Mouse (Mus musculus) megakaryocyte, embryonic 14.5 days (primary cell): ENCODE data around the gene Nrgn. TPM values are rescaled to one million over a fixed set of nuclear protein-coding genes. Genes with fewer than 3 reads are reported as not detected.

Experiments
- H3K27me3 ChIP-seq: replicated peaks from 2 replicates; pipeline ENCODE3; 2012; ENCODE audit warnings: inconsistent platforms
- H3K36me3 ChIP-seq: replicated peaks from 2 replicates; pipeline ENCODE3; 2012; ENCODE audit warnings: low read length, inconsistent platforms, mixed read lengths
- H3K4me1 ChIP-seq: 2 replicates; pipeline ENCODE4 v1.6.1; 2012; ENCODE audit warnings: inconsistent platforms
- H3K4me3 ChIP-seq: replicated peaks from 2 replicates; pipeline ENCODE3; 2012; ENCODE audit warnings: moderate library complexity, mild to moderate bottlenecking, inconsistent platforms
- H3K9me3 ChIP-seq: 2 replicates; pipeline ENCODE4 v1.6.1; 2012; ENCODE audit warnings: inconsistent platforms
- FLI1 ChIP-seq: IDR thresholded peaks from 2 replicates; pipeline ENCODE4 v1.6.1; 2012; ENCODE audit warnings: low read length, inconsistent platforms, mixed read lengths
- GATA1 ChIP-seq: IDR thresholded peaks from 3 replicates; pipeline ENCODE4 v1.6.1; 2012; ENCODE audit warnings: mixed read lengths, low read length, inconsistent platforms, borderline replicate concordance
- polyA plus RNA-seq: library from polyadenylated mRNA; stranded (reverse); fragments of >175 nt; gene quantifications from 2 replicates; pipeline ENCODE4 v1.2.3, GENCODE M21; 2012; ENCODE audit warnings: low replicate concordance; ENCODE audit not compliant: insufficient read depth

The Nrgn gene
- polyA plus RNA-seq, 1 experiment: 8,339 TPM

DNA sequence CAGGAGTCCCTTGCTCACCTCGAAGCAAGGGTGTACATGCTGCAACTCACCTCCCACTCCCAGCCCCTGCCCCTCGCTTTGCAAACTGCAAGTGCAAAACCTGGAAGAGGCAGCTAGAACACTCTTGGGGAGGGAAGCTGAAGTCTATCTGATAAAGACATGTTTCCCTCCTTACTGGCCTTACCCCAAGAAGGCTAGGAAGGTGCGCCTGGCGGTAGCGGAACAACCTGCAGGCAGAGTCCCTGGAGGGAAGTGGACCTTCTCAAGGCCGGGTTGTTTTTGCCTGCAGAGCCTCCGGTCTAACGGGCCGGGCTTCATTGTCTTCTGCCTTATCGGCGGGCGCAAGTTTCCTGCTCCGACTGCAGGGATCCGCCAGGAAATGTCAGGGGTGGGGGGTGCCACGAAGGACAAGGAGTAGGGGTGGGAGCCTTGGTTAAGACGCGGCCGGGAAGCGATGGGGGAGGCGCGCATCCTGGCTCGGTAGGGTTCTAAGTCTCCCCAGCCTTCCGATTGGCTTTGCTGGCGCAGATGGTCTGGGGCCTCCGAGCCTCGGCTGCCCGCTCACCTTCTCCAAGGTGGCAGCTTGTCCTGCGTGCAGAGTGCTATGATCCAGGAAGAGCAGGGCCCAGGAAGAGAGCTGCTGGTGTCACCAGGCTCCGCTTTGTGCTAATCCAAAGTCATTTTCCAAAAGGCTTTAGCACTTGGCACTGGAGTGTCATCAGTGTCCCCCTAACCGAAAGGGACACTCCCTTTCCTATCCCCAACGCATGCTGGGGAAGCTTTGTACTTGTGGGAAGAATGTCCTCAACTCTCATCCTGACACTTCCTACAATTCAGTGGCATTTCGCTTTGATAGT lies 22.4 kb downstream of the Nrgn start:
- no peak for TF ChIP-seq FLI1
- no peak for TF ChIP-seq GATA1
- Histone ChIP-seq H3K27me3 (peaks cover 3% of the 10 kb centered on the region), H3K4me3 (peak overlapping the region; percentile 91), H3K9me3 (no peaks in the 10 kb centered on the region), H3K36me3 (peaks cover 53% of the 10 kb centered on the region), H3K4me1 (peaks cover 82% of the 10 kb centered on the region)

DNA sequence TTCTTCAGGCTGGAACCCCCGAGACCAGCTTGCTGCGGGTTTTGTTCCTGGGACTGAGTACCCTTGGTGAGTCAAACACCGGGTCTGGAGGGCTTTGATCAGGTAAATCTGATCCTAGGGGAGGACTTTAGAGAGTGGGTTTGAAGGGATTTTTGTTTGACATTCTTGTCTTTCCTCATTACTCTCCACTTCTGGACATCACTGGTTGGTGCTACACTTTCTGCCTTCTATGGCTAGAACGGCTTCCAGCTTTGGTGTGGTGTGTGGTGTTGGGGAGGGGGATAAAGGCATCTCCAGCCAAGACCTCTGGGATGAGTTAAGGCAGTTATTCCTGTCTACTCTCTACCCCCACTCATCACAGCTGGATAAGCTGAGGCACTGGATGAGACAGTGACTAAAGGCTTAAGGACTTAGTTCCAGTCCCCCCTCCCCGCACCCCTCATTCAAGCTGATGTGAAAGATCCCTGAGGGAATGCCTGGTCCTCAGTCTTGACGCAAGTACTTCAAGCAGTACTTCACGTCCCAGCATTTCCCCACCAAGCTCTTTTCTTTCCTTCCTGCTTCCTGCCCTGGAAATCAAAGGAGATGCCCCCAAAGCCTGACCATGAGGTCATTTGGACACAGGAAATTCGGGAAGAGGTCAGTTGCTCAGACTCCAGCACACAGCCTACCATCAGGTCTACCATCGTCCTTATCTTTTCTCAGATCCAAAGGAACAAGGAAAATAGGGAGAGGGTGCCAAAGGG lies 24.3 kb downstream of the Nrgn start:
- H3K4me3 ChIP-seq: peak overlapping the region; percentile 91
- peaks cover 3% of the 10 kb centered on the region for H3K27me3 ChIP-seq
- H3K4me1 ChIP-seq: peaks cover 72% of the 10 kb centered on the region
- no peak for TF ChIP-seq GATA1
- no peak for TF ChIP-seq FLI1
- H3K9me3 ChIP-seq: no peaks in the 10 kb centered on the region
- peaks cover 49% of the 10 kb centered on the region for H3K36me3 ChIP-seq

- H3K4me1 ChIP-seq: peaks cover 64% of the 10 kb centered on the region
- TF ChIP-seq GATA1: no peak
- TF ChIP-seq FLI1: no peak
- H3K9me3 ChIP-seq: no peaks in the 10 kb centered on the region
- peaks cover 49% of the 10 kb centered on the region for H3K36me3 ChIP-seq
- peaks cover 3% of the 10 kb centered on the region for H3K27me3 ChIP-seq
- peak within 1 kb of the TSS; percentile 91 for H3K4me3 ChIP-seq
These were observed 25.1 kb downstream of the Nrgn start, which contains the start of gene Esam for GRCm38 (mm10) chr9:37527396-37528224. Gene Esam, plus strand, starts transcription at chr9:37528078.

DNA sequence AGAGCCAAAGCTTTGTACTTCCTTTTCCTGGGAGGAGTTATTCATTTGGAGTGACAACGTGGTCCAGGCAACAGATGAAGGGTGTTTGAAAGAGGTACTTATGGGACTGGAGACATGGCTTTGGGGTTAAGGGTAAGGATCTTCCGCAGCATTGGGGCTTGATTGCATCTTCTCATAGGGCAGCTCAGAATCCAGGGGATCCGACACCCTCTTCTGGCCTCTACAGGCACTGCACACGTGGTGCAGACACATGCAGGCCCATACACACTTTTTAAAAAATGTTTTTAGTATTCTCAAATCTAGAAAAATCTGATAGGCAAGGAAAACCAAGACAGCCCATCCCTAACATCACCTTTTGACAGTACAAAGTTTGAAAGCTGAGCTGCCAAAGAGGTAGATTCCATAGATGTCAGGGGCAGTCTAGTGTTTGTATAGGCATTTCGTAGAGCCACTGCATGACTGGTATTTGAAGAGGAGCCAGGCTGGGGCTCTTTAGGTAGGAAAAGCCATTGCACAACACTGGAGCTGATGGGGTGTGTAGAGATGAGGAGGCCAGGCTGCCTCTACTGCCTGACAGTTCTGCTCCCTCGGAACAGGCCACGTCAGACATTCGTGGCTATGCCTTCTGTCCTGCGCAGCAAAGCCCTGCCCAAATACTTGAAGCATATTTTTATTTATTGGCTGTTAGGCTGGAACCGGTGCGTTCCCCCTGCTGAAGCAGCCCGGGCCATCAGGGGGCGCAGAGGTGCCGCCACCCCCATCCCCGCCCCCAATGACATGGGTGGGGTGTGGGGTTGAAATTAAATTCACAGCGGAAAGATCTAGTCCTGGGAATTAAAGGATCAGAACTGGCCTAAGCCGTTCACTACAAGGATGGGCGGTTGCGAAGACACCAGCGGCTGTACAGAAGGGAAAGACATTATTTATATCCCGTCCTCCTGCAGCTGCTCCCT lies 26.0 kb downstream of the Nrgn start:
- Histone ChIP-seq H3K4me3 (peak overlapping the region; percentile 91), H3K27me3 (peaks cover 3% of the 10 kb centered on the region)
- TF ChIP-seq FLI1: no peak
- TF ChIP-seq GATA1: no peak

DNA sequence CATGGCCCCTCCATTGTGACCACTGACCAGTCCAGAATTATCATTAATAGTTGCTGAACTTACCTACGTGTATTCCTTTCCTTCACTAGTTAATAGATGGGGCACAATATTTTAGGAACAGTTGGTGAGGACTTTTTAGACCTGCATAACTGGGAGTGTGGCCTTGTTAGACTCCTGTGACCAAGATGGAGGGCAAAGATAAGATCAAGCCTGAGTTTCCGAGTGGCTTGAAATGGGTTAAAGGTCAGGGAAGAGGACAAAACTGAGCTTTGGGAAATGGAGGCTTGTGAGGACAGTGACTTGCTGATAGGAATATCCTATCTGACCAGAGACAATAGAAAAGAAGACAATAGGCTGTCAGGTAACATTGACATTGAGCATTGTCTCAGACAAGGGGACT lies 27.2 kb downstream of the Nrgn start:
- peaks cover 55% of the 10 kb centered on the region for H3K36me3 ChIP-seq
- H3K4me1 ChIP-seq: peaks cover 42% of the 10 kb centered on the region
- no peak overlapping the region for H3K4me3 ChIP-seq
- no peak for TF ChIP-seq GATA1
- no peaks in the 10 kb centered on the region for H3K9me3 ChIP-seq
- peaks cover 3% of the 10 kb centered on the region for H3K27me3 ChIP-seq

More for the DNA sequence above, 26.0 kb downstream of the Nrgn start:
- Histone ChIP-seq H3K36me3 (peaks cover 49% of the 10 kb centered on the region), H3K4me1 (peaks cover 55% of the 10 kb centered on the region), H3K9me3 (no peaks in the 10 kb centered on the region)

DNA sequence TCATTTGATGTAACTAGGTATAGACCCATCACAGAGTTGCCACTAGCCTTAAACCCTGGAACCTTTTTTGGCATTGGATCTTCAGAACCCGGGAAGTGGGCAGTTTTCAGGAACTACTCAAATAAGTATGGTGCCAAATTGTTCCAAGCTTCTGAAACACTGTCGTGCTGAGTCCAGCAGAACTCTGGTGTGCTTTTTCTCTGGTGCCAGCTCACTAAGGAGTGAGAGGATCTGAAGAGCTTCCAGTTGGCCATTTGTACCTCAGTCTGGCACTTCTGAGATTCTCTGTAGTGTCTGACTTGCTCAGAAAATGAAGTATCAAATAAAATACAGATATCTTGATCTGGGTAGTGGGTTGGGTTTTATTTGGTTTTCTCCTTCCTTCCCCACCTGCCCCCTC lies 32.7 kb downstream of the Nrgn start:
- no peak for TF ChIP-seq GATA1
- TF ChIP-seq FLI1: no peak
- Histone ChIP-seq H3K4me3 (no peak overlapping the region), H3K36me3 (peaks cover 53% of the 10 kb centered on the region), H3K9me3 (no peaks in the 10 kb centered on the region), H3K27me3 (no peaks in the 10 kb centered on the region), H3K4me1 (peaks cover 30% of the 10 kb centered on the region)

- H3K27me3 ChIP-seq: no peaks in the 10 kb centered on the region
- no peak for TF ChIP-seq GATA1
- TF ChIP-seq FLI1: no peak
- no peaks in the 10 kb centered on the region for H3K9me3 ChIP-seq
- H3K36me3 ChIP-seq: peaks cover 46% of the 10 kb centered on the region
- no peak overlapping the region for H3K4me3 ChIP-seq
- peaks cover 31% of the 10 kb centered on the region for H3K4me1 ChIP-seq
These were observed 33.7 kb downstream of the Nrgn start for GRCm38 (mm10) chr9:37518991-37519390.

DNA sequence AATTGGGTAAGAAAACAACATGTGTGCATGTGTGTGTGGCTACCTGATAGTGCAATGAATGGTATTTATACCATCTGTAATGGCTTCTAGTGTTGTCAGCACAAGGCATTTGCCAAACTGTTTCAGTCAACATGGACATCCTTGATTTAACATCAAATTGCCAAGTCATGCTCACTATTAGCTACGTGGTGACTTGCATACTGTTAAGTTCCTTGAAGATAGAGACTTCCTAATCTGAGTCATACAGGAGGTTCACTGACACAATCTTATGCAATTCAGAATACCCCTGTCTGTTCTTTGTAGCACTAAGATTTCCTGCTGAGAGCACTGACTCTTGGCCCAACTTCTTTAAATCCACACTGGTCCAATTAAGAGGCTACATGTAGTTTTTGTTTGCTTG lies 35.2 kb downstream of the Nrgn start:
- Histone ChIP-seq H3K27me3 (no peaks in the 10 kb centered on the region), H3K36me3 (peaks cover 39% of the 10 kb centered on the region), H3K4me1 (peaks cover 34% of the 10 kb centered on the region)

More for the DNA sequence above, 35.2 kb downstream of the Nrgn start:
- TF ChIP-seq FLI1 (no peak), GATA1 (peak; percentile 52; the same call in 1 of the 3 replicates)
- Histone ChIP-seq H3K4me3 (peak overlapping the region; percentile 14), H3K9me3 (no peaks in the 10 kb centered on the region)
